Mouse (Mus musculus): ENCODE results near the gene Med27. TPM values are rescaled to one million over a fixed set of nuclear protein-coding genes. Genes with fewer than 3 reads are reported as not detected.

The Med27 gene
- polyA plus RNA-seq, 1 experiment from 2014 or later: 65.9 TPM

- DNase-seq (ENCODE audit: low spot score): no peak
- no peak overlapping the region for H3K27ac ChIP-seq (ENCODE audit: low read depth, low read length)
- no peak overlapping the region for H3K4me3 ChIP-seq (ENCODE audit: low read depth, low read length)
- 70% methylated on average over 13 of the region's 13 CpGs for WGBS
- no peaks in the 10 kb centered on the region for H3K36me3 ChIP-seq (ENCODE audit: control insufficient read depth, insufficient read depth, low read length)
- no peaks in the 10 kb centered on the region for H3K27me3 ChIP-seq (ENCODE audit: control insufficient read depth, insufficient read depth, low read length)
- no peak overlapping the region for H3K9ac ChIP-seq (ENCODE audit: low read length)
- ATAC-seq (replicated peaks; ENCODE audit: low FRiP score): no peak
- H3K4me2 ChIP-seq (ENCODE audit: low read depth, low read length, severe bottlenecking): no peak overlapping the region
- peaks cover 12% of the 10 kb centered on the region for H3K4me1 ChIP-seq (replicated peaks; ENCODE audit: control insufficient read depth, insufficient read depth, low read length)
- H3K9me3 ChIP-seq (ENCODE audit: control insufficient read depth, low read length): no peaks in the 10 kb centered on the region
Observed at GRCm38 (mm10) chr2:29488379-29489236, 142.0 kb downstream of the Med27 start.

- DNase-seq (ENCODE audit: low spot score): no peak
Observed at GRCm38 (mm10) chr2:29491656-29492055, 145.0 kb downstream of the Med27 start.

DNA sequence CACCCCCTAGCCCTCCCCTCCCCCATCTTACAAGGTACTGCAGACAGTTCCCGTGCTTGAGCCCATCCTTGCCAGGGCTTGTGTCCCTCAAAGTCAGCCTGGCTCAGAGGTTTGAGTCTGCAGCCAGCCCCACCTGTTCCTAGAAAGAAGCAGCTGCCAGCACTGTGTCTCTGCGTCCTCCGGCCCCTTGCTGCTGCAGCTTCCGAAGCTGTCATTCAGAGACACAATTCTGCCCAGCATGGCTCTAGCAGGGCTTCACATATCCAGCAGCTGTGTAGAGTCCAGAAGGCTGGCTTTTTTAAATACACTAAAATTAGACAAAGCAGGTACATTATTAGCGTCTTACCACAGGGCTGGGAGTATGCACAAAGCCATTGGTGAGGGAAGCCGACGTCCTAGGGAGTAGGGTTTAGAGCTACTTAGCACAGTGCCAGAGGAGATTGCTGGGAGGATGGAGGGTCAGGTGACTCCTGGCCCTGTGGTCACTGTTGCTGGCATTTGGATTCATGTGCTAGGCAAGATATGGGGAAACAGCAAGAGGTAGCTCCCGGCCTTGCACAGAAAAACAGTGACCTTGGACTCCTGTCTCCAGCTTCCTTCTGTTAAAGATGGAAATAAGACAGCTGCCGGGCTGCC is 146.9 kb downstream of the Med27 start:
- DNase-seq (ENCODE audit: low spot score): no peak

More at GRCm38 (mm10) chr2:29491656-29492055, 145.0 kb downstream of the Med27 start:
- Histone ChIP-seq H3K4me2 (ENCODE audit: low read depth, low read length, severe bottlenecking) (no peak overlapping the region), H3K9ac (ENCODE audit: low read length) (no peak overlapping the region), H3K4me1 (replicated peaks; ENCODE audit: control insufficient read depth, insufficient read depth, low read length) (peaks cover 15% of the 10 kb centered on the region), H3K27ac (ENCODE audit: low read depth, low read length) (no peak overlapping the region), H3K36me3 (ENCODE audit: control insufficient read depth, insufficient read depth, low read length) (no peaks in the 10 kb centered on the region), H3K4me3 (ENCODE audit: low read depth, low read length) (no peak overlapping the region), H3K9me3 (ENCODE audit: control insufficient read depth, low read length) (no peaks in the 10 kb centered on the region), H3K27me3 (ENCODE audit: control insufficient read depth, insufficient read depth, low read length) (no peaks in the 10 kb centered on the region)
- 80% methylated on average over 6 of the region's 6 CpGs for WGBS
- no peak for ATAC-seq (replicated peaks; ENCODE audit: low FRiP score)

DNA sequence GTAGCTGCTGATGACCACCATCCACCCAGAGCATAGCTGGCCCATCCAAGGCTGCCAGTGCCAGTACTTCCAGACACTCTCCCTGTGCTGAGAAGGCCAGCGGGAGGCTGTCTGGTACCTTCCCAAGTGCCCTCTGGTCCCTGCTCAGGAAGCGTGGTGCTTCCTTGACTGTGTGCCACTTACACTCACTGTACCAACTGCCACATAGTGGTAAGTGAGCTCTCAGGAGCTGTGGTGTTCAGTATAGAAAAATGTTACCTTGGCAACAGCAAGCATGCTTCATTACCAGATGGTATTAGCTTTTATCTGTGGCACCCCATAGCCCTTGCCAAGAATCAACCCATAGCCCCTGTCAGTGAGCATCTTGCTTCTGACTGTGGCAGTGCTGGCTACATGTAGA is 148.7 kb downstream of the Med27 start:
- no peaks in the 10 kb centered on the region for H3K36me3 ChIP-seq (ENCODE audit: control insufficient read depth, insufficient read depth, low read length)
- DNase-seq (ENCODE audit: low spot score): no peak
- H3K9ac ChIP-seq (ENCODE audit: low read length): no peak overlapping the region
- no peak overlapping the region for H3K27ac ChIP-seq (ENCODE audit: low read depth, low read length)
- H3K4me3 ChIP-seq (ENCODE audit: low read depth, low read length): no peak overlapping the region
- no peak for ATAC-seq (replicated peaks; ENCODE audit: low FRiP score)
- H3K9me3 ChIP-seq (ENCODE audit: control insufficient read depth, low read length): no peaks in the 10 kb centered on the region
- H3K4me1 ChIP-seq (replicated peaks; ENCODE audit: control insufficient read depth, insufficient read depth, low read length): peaks cover 13% of the 10 kb centered on the region
- H3K4me2 ChIP-seq (ENCODE audit: low read depth, low read length, severe bottlenecking): no peak overlapping the region
- 81% methylated on average over 2 of the region's 2 CpGs for WGBS
- H3K27me3 ChIP-seq (ENCODE audit: control insufficient read depth, insufficient read depth, low read length): no peaks in the 10 kb centered on the region

More for the DNA sequence above, 146.9 kb downstream of the Med27 start:
- H3K27ac ChIP-seq (ENCODE audit: low read depth, low read length): peak overlapping the region; percentile 50
- 0 out of 2 replicates have a peak overlapping the region, but pooled peaks have one; percentile 5 for H3K4me2 ChIP-seq (ENCODE audit: low read depth, low read length, severe bottlenecking)
- H3K4me3 ChIP-seq (ENCODE audit: low read depth, low read length): no peak overlapping the region
- H3K36me3 ChIP-seq (ENCODE audit: control insufficient read depth, insufficient read depth, low read length): no peaks in the 10 kb centered on the region
- no peaks in the 10 kb centered on the region for H3K27me3 ChIP-seq (ENCODE audit: control insufficient read depth, insufficient read depth, low read length)
- peak; percentile 27; the same call in 1 of the 2 replicates for ATAC-seq (replicated peaks; ENCODE audit: low FRiP score)
- 20% methylated on average over 9 of the region's 9 CpGs for WGBS
- H3K9me3 ChIP-seq (ENCODE audit: control insufficient read depth, low read length): no peaks in the 10 kb centered on the region
- H3K9ac ChIP-seq (ENCODE audit: low read length): no peak overlapping the region
- H3K4me1 ChIP-seq (replicated peaks; ENCODE audit: control insufficient read depth, insufficient read depth, low read length): peaks cover 13% of the 10 kb centered on the region

DNA sequence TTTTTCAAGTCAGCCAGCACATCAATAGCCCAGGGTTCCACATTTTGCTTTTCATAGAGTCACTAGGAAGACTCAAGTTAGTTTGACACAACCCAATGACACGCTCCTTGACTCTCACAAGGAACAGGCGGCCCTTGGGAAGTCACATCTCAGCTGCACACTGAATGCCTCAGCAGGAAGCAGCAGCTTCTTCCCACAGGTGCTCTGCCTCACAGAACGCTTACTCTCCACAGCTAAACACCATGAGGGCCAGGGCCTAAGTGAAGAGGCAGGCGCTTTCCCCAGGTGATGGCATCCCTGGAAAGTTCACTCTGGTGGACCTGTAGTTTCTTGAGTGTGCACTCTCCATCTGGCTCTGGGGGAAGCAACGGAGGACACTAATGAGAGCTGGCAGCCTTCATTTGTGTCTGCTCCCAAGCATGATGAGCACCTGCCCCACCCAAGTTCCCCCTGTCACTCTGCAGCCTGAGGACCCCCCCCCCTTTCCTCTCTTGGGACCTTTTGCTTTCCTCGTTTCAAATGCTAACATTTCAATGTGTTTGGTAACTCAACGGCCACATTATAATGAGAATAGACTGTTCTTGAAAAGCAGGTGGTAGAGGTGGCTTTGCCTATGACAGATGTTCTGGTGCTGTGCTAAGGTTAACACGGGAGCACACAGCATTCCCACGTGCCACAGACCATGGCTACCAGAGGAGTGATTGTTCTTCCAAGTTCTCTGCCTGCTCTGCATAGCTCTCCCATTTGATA is 154.2 kb downstream of the Med27 start:
- ATAC-seq (replicated peaks; ENCODE audit: low FRiP score) (no peak), DNase-seq (ENCODE audit: low spot score) (no peak)
- H3K4me3 ChIP-seq (ENCODE audit: low read depth, low read length): no peak overlapping the region
- no peak overlapping the region for H3K4me2 ChIP-seq (ENCODE audit: low read depth, low read length, severe bottlenecking)
- H3K9me3 ChIP-seq (ENCODE audit: control insufficient read depth, low read length): no peaks in the 10 kb centered on the region
- no peaks in the 10 kb centered on the region for H3K4me1 ChIP-seq (replicated peaks; ENCODE audit: control insufficient read depth, insufficient read depth, low read length)
- 82% methylated on average over 9 of the region's 9 CpGs for WGBS
- no peaks in the 10 kb centered on the region for H3K27me3 ChIP-seq (ENCODE audit: control insufficient read depth, insufficient read depth, low read length)
- no peak overlapping the region for H3K27ac ChIP-seq (ENCODE audit: low read depth, low read length)
- no peaks in the 10 kb centered on the region for H3K36me3 ChIP-seq (ENCODE audit: control insufficient read depth, insufficient read depth, low read length)
- no peak overlapping the region for H3K9ac ChIP-seq (ENCODE audit: low read length)

GRCm38 (mm10) chr2:29501381-29501780 is 154.8 kb downstream of the Med27 start:
- Histone ChIP-seq H3K4me3 (ENCODE audit: low read depth, low read length) (no peak overlapping the region), H3K9ac (ENCODE audit: low read length) (no peak overlapping the region), H3K9me3 (ENCODE audit: control insufficient read depth, low read length) (no peaks in the 10 kb centered on the region), H3K27me3 (ENCODE audit: control insufficient read depth, insufficient read depth, low read length) (no peaks in the 10 kb centered on the region), H3K27ac (ENCODE audit: low read depth, low read length) (no peak overlapping the region), H3K36me3 (ENCODE audit: control insufficient read depth, insufficient read depth, low read length) (no peaks in the 10 kb centered on the region), H3K4me2 (ENCODE audit: low read depth, low read length, severe bottlenecking) (no peak overlapping the region), H3K4me1 (replicated peaks; ENCODE audit: control insufficient read depth, insufficient read depth, low read length) (no peaks in the 10 kb centered on the region)
- no peak for ATAC-seq (replicated peaks; ENCODE audit: low FRiP score)
- 82% methylated on average over 4 of the region's 4 CpGs for WGBS
- no peak for DNase-seq (ENCODE audit: low spot score)

- Histone ChIP-seq H3K4me1 (replicated peaks; ENCODE audit: control insufficient read depth, insufficient read depth, low read length) (0 out of 2 replicates have a peak, but pooled peaks cover 2% of the 10 kb centered on the region), H3K27me3 (ENCODE audit: control insufficient read depth, insufficient read depth, low read length) (no peaks in the 10 kb centered on the region), H3K4me2 (ENCODE audit: low read depth, low read length, severe bottlenecking) (no peak overlapping the region), H3K9me3 (ENCODE audit: control insufficient read depth, low read length) (no peaks in the 10 kb centered on the region), H3K4me3 (ENCODE audit: low read depth, low read length) (no peak overlapping the region), H3K27ac (ENCODE audit: low read depth, low read length) (no peak overlapping the region), H3K9ac (ENCODE audit: low read length) (no peak overlapping the region), H3K36me3 (ENCODE audit: control insufficient read depth, insufficient read depth, low read length) (no peaks in the 10 kb centered on the region)
- DNase-seq (ENCODE audit: low spot score) (no peak), ATAC-seq (replicated peaks; ENCODE audit: low FRiP score) (no peak)
- WGBS: 79% methylated on average over 6 of the region's 6 CpGs
Observed at GRCm38 (mm10) chr2:29504848-29505247, 158.2 kb downstream of the Med27 start.

GRCm38 (mm10) chr2:29506411-29506810 is 159.8 kb downstream of the Med27 start:
- Histone ChIP-seq H3K4me3 (ENCODE audit: low read depth, low read length) (no peak overlapping the region), H3K4me2 (ENCODE audit: low read depth, low read length, severe bottlenecking) (no peak overlapping the region), H3K27ac (ENCODE audit: low read depth, low read length) (no peak overlapping the region), H3K9me3 (ENCODE audit: control insufficient read depth, low read length) (no peaks in the 10 kb centered on the region), H3K36me3 (ENCODE audit: control insufficient read depth, insufficient read depth, low read length) (no peaks in the 10 kb centered on the region), H3K27me3 (ENCODE audit: control insufficient read depth, insufficient read depth, low read length) (no peaks in the 10 kb centered on the region), H3K9ac (ENCODE audit: low read length) (no peak overlapping the region), H3K4me1 (replicated peaks; ENCODE audit: control insufficient read depth, insufficient read depth, low read length) (0 out of 2 replicates have a peak, but pooled peaks cover 2% of the 10 kb centered on the region)
- DNase-seq (ENCODE audit: low spot score) (no peak), ATAC-seq (replicated peaks; ENCODE audit: low FRiP score) (no peak)
- 36% methylated on average over 4 of the region's 4 CpGs for WGBS
